Mouse (Mus musculus): ENCODE data around the gene Ctdsp2. TPM values are rescaled to one million over a fixed set of nuclear protein-coding genes. Genes with fewer than 3 reads are reported as not detected.

Gene Ctdsp2
- total and polyA plus RNA-seq, 3 experiments, result 8.9 to 21.9 (median 20.2) TPM

DNA sequence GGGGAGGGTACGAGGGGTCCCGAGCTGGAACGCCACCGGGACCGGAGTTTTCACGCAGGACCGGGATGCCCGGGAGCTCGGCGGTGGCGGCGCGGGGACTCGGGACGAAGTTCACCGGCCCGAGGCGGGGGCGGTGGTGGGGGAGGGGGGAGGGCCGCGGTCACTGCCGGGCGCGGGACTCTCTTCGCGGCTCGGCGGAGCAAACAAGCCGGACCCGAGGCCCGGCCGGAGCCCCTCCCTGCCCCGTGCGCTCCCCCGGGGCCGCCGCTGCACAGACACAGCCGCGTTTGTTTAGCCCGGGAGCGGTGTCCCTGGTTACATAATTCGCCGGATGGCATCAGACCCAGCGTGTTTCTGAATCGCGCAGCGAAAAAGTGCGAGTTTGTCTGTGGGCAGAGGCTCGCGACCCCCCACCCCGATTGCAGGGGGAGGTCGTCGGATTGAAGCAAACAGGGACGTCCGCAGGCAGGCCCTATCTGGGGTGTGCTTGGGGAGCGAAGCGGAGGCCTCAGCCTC, 1.2 kb downstream of the Ctdsp2 start:
- H3K27ac ChIP-seq (ENCODE audit: insufficient read depth, low read depth), result no peak overlapping the region
- H3K9me3 ChIP-seq (replicated peaks; ENCODE audit: low read length), result no peaks in the 10 kb centered on the region
- DNase-seq (ENCODE audit: extremely low read depth), result no peak
- TF ChIP-seq ZC3H11A (IDR thresholded peaks at IDR 0.05; ENCODE audit: low read depth, low read length), result no peak
- no peak for TF ChIP-seq ZNF384 (IDR thresholded peaks at IDR 0.05; ENCODE audit: low read depth, low read length)
- no peak for TF ChIP-seq MEF2A (IDR thresholded peaks at IDR 0.05; ENCODE audit: borderline replicate concordance, low read depth, low read length)
- no peak for TF ChIP-seq UBTF (IDR thresholded peaks at IDR 0.05; ENCODE audit: low read depth, low read length)
- TF ChIP-seq JUN (IDR thresholded peaks at IDR 0.05; ENCODE audit: insufficient read depth, low read depth, low read length), result no peak
- TF ChIP-seq POLR2A (IDR thresholded peaks at IDR 0.05; ENCODE audit: low read depth, low read length), result no peak
- no peak for TF ChIP-seq PAX5 (IDR thresholded peaks at IDR 0.05; ENCODE audit: low read length)
- no peak for TF ChIP-seq GABPA (IDR thresholded peaks at IDR 0.05; ENCODE audit: insufficient replicate concordance, low read depth, low read length)
- TF ChIP-seq E2F4 (IDR thresholded peaks at IDR 0.05; ENCODE audit: insufficient replicate concordance, low read depth, low read length), result no peak
- no peak for TF ChIP-seq RCOR1 (conservative IDR thresholded peaks at IDR 0.05; ENCODE audit: low read depth, low read length)
- no peak for TF ChIP-seq ZKSCAN1 (IDR thresholded peaks at IDR 0.05; ENCODE audit: borderline replicate concordance, low read depth, low read length)
- TF ChIP-seq IRF4 (IDR thresholded peaks at IDR 0.05; ENCODE audit: low read depth, low read length), result no peak
- H3K4me2 ChIP-seq (ENCODE audit: insufficient read depth, low read depth, poor library complexity, severe bottlenecking), result peak overlapping the region; percentile 69
- peaks cover 3 to 17% of the 10 kb centered on the region in 2 experiments for H3K36me3 ChIP-seq (replicated peaks in 1 of 2; ENCODE audit: control insufficient read depth in 1 of 2, insufficient read depth in 1 of 2, low read length in 1 of 2)
- peaks cover 23% of the 10 kb centered on the region for H3K79me2 ChIP-seq (replicated peaks; ENCODE audit: control insufficient read depth, extremely low read depth, insufficient read depth, poor library complexity, severe bottlenecking)
- peaks cover 12 to 38% of the 10 kb centered on the region in 2 experiments for H3K4me1 ChIP-seq (ENCODE audit: control insufficient read depth in 1 of 2, insufficient read depth in 2 of 2)
- peak overlapping the region; percentile 83 for H3K9ac ChIP-seq (ENCODE audit: insufficient read depth, low read depth)
- H3K27me3 ChIP-seq (replicated peaks), result peaks cover 22% of the 10 kb centered on the region
- in situ Hi-C loops (cut with MboI; ENCODE audit: low pct_ligation_motif_present, low pct_unique_long_range_greater_than_20kb, low sequenced_read_pairs) (no loop called here), dilution Hi-C loops (cut with MboI; ENCODE audit: extremely low pct_ligation_motif_present, extremely low pct_unique_long_range_greater_than_20kb, low sequenced_read_pairs) (no loop called here)
- H3K4me3 ChIP-seq (replicated peaks in 1 of 3; ENCODE audit: low read depth in 2 of 3, low read length in 2 of 3, poor library complexity in 1 of 3), result peak overlapping the region; percentile 64 to 82 (median 80)

DNA sequence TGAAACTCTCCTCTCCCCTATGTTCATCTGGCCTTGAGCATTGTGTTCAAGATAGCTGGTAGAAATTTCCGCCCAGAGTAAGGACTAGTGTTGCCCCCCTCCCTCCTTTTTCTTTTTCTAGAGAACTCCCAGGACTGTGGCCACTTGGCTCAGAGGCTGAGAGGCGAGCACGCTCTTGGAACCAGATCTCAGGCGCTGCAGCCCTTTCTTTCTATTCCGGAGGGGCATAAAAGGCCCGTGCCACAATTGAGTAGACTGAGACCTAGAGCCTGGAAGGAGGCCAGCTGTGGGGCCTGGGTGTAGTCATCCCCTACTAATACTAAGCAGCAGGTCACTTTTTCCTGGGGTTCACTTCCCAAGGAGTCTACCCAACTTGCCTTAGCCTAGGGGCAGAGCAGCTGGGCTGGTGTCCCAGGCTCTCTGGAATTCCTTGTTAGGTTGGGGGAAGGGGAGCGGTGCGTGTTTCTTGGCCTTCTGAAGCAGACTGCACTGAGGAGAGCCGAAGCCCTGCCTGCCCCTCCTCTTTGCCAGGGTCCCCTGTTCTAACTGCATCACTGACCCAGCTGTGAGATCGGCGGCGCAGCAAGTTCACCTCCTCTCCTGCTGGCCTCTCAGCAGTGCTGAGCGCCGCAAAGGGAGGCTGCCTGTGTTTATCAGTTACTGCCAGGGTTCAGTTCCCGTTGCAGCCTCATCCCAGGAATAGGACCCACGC, 1.9 kb downstream of the Ctdsp2 start:
- H3K4me3 ChIP-seq (replicated peaks in 1 of 3; ENCODE audit: low read depth in 2 of 3, low read length in 2 of 3, poor library complexity in 1 of 3), result peak overlapping the region; percentile 28 to 82 (median 80)
- H3K9ac ChIP-seq (ENCODE audit: insufficient read depth, low read depth), result no peak overlapping the region; the same call in 1 of the 2 replicates
- H3K36me3 ChIP-seq (replicated peaks in 1 of 2; ENCODE audit: control insufficient read depth in 1 of 2, insufficient read depth in 1 of 2, low read length in 1 of 2), result peaks cover 3 to 17% of the 10 kb centered on the region in 2 experiments
- dilution Hi-C loops (cut with MboI; ENCODE audit: extremely low pct_ligation_motif_present, extremely low pct_unique_long_range_greater_than_20kb, low sequenced_read_pairs), result no loop called here
- peaks cover 23% of the 10 kb centered on the region for H3K79me2 ChIP-seq (replicated peaks; ENCODE audit: control insufficient read depth, extremely low read depth, insufficient read depth, poor library complexity, severe bottlenecking)
- peaks cover 12 to 40% of the 10 kb centered on the region in 2 experiments for H3K4me1 ChIP-seq (ENCODE audit: control insufficient read depth in 1 of 2, insufficient read depth in 2 of 2)
- in situ Hi-C loops (cut with MboI; ENCODE audit: low pct_ligation_motif_present, low pct_unique_long_range_greater_than_20kb, low sequenced_read_pairs), result no loop called here
- no peak for DNase-seq (ENCODE audit: extremely low read depth)
- peak overlapping the region; percentile 69 for H3K4me2 ChIP-seq (ENCODE audit: insufficient read depth, low read depth, poor library complexity, severe bottlenecking)
- TF ChIP-seq USF1 (IDR thresholded peaks at IDR 0.05; ENCODE audit: low read depth, low read length) (no peak), PAX5 (IDR thresholded peaks at IDR 0.05; ENCODE audit: low read length) (no peak), RAD21 (IDR thresholded peaks at IDR 0.05; ENCODE audit: low read depth, low read length) (no peak), POLR2AphosphoS2 (IDR thresholded peaks at IDR 0.05; ENCODE audit: low read depth, low read length) (no peak), USF2 (conservative IDR thresholded peaks at IDR 0.05; ENCODE audit: low read depth, low read length) (no peak), ZKSCAN1 (IDR thresholded peaks at IDR 0.05; ENCODE audit: borderline replicate concordance, low read depth, low read length) (no peak), MYC (IDR thresholded peaks at IDR 0.05; ENCODE audit: low read depth, low read length) (no peak), RCOR1 (conservative IDR thresholded peaks at IDR 0.05; ENCODE audit: low read depth, low read length) (no peak), MAX (IDR thresholded peaks at IDR 0.05; ENCODE audit: low read length) (no peak)
- no peaks in the 10 kb centered on the region for H3K9me3 ChIP-seq (replicated peaks; ENCODE audit: low read length)
- peaks cover 18% of the 10 kb centered on the region for H3K27me3 ChIP-seq (replicated peaks)
- no peak overlapping the region for H3K27ac ChIP-seq (ENCODE audit: insufficient read depth, low read depth)
